Mouse (Mus musculus) MN1 (cell line): ENCODE measurements around the gene Gnaz.

ENCODE experiments used
- DNase-seq: peaks from one replicate; pipeline ENCODE4 v3.0.0-alpha.2; 2016; ENCODE audit warnings: low spot score

The Gnaz gene

GRCm38 (mm10) chr10:74966850-74967451 lies at the start of gene Gnaz:
Gene Gnaz, plus strand, starts transcription at chr10:74967177.
- DNase-seq, result peak; percentile 99

GRCm38 (mm10) chr10:74919277-74919676 lies 47.7 kb upstream of the Gnaz start:
- DNase-seq, result no peak

- DNase-seq, result peak; percentile 91
These were observed 46.0 kb upstream of the Gnaz start for GRCm38 (mm10) chr10:74920853-74921567.

GRCm38 (mm10) chr10:74921614-74922013 lies 45.4 kb upstream of the Gnaz start:
- no peak for DNase-seq

- DNase-seq, result peak; percentile 86
These were observed 44.2 kb upstream of the Gnaz start for GRCm38 (mm10) chr10:74922763-74923162.

DNA sequence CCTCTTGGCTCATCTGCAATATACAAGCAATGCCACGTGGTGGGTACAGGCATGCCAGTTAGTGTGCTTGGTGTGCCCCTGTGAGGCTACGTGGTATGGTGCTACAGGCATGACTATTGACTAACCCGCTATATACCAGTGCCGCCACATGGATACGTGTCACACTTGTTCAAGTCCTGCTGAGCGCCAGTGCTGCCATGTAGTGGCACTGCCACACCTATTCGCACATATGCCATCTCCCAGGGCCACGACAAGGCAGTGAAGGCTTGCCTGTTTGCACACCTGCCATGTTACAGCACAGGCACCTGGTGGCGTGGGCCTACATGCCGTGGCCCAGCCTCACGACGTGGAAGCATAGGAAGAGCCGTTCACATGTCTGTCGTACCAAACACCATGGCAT lies 42.7 kb upstream of the Gnaz start:
- no peak for DNase-seq

DNA sequence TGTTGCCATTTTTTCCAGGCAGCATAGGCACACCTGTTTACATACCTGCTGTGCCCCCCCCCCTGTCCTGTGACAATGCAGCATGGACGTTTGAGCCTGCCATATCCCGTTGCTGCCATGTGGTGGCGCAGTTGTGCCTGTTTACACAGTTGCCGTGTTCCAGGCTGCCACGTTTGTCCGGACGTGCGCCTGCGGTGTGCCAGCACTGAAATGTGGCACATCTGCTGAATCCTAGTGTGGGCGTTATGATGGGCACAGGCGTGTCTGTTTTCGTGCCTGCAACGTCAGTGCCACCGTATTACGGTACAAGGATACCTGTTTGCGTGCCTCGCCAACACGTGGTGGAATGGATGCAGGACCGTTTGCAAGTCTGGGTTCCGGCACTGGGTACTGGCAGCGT lies 41.7 kb upstream of the Gnaz start:
- peak; percentile 31 for DNase-seq

GRCm38 (mm10) chr10:74928276-74928675 lies 38.7 kb upstream of the Gnaz start:
- no peak for DNase-seq

DNA sequence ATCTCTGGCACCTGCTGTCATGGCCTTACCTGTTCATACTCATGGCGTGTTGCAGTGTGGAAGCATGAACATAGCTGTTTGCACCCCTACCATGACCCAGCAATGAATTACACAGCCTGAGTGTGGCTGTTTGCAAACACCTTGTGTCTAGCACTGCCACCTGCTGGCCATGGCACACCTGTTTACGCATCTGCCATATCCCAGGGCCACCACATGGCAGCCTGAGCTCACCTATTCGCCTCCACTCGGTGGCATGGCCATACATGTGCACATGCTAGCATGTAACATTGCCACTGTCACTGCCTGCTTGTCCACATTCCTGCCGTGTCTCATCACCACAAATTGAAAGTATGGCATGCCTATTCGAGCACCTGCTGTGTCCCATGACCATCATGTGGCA lies 37.4 kb upstream of the Gnaz start:
- peak; percentile 67 for DNase-seq

DNA sequence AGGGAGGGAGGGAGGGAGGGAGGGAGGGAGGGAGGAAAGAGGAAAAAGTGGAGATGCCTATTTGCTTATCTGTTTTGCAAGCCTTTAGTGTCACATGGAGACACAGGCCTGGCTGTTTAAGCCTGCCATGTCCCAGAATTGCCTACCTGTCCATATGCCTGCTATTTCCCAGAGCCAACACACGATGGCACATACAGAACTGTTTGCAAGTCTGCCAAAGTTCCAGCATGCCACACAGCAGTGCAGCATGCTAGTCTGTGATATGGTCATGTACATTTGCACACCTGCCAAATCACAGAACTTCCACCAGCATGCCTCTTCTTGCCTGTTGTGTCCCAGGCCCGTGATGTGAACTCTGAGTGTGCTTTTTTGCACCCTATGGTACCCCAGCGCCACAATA lies 36.4 kb upstream of the Gnaz start:
- DNase-seq, result peak; percentile 35

GRCm38 (mm10) chr10:74931631-74932030 lies 35.3 kb upstream of the Gnaz start:
- no peak for DNase-seq

DNA sequence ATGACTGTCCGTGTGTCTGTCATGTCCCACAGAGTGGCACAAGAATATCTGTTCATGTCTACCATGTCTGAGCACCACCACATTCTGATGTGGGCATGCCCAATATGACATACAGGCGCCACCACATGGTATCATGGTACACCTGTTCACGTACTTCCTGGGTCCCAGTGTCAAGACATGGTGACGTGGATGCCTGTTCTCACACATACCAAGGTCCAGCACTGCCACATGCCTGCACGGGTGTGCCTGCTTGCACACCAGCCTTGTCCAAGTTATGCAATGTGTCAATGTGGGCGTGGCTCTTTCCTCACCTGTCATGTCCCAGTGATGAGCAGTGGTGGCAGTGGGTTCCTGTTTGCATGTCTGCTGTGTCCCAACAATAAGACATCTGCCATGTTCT lies 34.5 kb upstream of the Gnaz start:
- DNase-seq, result no peak

DNA sequence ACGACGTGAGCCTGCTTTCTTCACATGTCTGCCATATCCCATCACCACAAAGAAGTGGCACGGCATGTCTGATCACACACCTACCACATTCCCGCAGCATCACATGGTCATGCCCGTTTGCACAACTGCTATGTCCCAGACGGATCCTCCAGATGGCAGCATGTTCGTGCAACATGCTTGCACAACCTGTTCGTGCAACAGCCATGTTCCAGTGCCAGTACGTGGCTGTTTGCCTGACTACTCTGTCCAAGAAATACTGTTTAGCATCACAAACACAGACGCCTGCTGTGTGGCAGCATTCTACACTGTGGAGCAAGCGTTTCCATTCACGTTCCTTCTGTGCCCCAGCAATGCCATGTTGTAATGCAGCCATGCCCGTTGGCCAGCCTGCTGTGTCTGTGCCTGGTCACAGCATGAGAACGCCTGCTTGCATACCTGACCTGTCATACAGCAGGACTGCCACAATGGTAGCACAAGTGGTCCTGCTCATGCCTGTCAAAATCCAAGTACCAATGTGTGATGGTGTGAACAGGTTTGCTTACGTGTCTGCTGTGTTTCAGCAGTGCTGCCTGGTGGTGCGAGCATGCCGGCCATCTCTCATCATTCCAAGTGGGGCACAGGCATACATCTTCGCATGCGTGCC lies 33.3 kb upstream of the Gnaz start:
- DNase-seq, result no peak

GRCm38 (mm10) chr10:74934521-74934920 lies 32.5 kb upstream of the Gnaz start:
- DNase-seq, result no peak

- DNase-seq, result peak; percentile 45
These were observed 32.0 kb upstream of the Gnaz start for GRCm38 (mm10) chr10:74935016-74935415.

GRCm38 (mm10) chr10:74937003-74937790 lies 29.8 kb upstream of the Gnaz start:
- peak; percentile 72 for DNase-seq

- DNase-seq, result no peak
These were observed 28.6 kb upstream of the Gnaz start for GRCm38 (mm10) chr10:74938410-74938809.

DNA sequence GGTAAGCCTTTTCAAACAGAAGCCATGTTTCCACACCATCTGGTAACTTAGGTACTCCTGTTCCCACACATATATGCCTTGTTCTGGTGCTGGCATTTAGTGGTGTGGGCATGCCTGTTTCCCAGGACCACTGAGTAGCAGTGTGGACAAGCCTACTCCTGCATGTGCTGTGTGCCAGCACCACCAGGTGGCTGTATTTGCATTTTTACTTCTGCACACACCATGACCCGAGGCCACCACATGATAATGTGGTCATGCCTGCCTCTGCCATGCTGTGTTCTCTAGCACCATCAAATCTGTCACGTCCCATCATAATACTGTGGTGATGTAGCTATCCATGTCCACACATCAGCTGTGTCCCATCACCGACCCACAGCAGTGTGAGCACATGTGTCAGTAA lies 27.7 kb upstream of the Gnaz start:
- DNase-seq, result peak; percentile 65

DNA sequence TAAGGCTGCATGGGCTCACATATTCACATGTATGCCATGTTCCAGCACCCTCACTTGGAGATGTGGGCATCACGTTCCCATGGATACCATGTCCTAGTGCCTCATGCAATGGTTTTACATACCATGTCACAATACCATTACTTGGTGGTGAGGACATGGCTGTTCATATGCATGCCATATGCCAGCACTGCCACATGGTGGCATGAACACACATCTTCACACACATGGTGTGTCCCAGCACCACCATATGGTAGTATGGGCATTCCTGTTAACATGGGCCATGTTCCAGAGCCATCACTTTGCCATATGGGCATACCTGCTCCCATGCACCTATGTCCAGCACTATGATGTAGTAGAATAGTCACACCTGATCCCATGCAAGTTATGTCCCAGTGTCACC lies 26.2 kb upstream of the Gnaz start:
- no peak for DNase-seq

DNA sequence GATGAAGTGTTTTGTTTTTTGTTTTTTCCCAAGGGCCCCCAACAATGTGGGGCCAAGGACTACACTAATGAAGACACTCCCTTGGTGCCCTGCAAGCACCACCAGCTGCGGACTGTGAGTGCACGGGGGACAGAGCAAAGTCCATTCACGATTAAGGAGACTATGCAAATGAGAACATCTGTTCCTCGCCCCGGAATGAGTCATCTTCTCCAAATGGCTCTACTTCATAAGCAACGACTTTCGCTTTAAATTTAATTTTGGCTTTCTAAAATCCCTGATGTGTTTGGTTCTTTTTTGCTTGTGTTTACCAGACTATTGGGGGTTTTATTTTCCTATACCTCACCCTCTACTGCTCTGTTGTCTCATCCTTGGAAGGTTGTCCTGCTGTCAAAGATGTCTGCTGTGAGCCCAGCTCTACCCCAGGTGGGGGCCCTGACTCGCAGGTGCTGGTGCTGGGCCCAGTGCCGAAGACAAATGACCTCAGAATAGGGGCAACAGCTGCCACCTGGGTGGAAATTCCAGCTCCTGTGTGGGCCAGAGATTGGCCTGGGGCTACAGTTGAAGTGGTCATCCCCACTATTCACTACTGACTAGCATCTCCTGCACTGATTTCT lies 14.0 kb upstream of the Gnaz start:
- peak; percentile 75 for DNase-seq

DNA sequence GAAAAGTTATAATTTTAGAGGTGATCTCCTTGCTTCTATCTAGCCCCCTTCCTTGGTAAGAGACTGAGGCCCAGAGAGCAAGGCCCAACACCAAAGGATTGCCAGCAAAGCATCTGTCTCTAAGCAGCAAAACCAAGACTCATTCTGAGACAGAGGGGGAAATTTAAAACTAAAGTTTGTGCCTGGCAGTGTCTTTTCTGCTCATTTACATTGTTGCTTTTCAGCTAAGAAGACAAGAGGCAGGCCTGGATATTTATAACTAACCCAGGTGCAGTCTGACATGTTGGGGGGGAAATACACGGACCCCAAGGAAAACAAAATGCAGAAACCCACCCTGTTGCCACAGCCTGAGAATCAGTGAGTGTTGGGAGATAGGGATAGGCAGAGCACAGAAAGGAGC lies 2.6 kb upstream of the Gnaz start:
- no peak for DNase-seq

DNA sequence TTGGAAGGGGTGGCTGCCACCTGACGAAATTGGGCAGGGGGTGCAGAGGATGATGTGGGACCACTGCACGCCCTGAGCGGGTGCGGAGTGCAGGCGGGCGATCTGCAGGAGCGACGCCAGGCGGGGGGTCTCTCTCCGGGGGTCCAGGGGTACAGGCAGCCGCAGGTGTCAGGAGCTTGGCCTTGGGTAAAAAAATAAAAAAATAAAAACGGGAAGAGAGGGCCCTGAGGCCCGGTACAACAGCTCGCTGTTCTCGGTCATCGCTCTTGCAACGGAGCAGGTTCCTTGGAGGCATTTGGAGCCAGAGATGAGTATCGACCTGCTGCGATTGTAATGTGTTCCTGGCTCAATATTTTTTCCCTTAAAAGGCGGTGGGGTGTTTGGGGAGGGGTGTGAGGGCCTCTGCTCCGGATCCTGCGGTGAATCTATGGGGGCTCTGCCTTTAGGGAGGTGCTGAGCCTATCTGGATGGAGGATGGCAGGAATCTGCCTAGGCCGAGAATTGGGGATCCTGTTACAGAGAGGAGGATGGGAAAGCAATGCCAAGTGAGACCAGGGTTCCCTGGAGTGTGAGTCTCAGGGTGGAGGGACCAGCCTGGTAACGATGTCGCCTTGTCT lies 782 bp downstream of the Gnaz start:
- DNase-seq, result peak; percentile 45
